Mouse (Mus musculus): ENCODE measurements around the gene Nup107. TPM values are rescaled to one million over a fixed set of nuclear protein-coding genes. Genes with fewer than 3 reads are reported as not detected.
"Not testable (repeated sequence)": the region's sequence is repeated elsewhere in the genome, so short reads cannot be mapped to it uniquely, and the experiment has no call there.

Gene Nup107
- polyA plus RNA-seq, 1 experiment from 2014 or later, result 45.2 TPM

DNA sequence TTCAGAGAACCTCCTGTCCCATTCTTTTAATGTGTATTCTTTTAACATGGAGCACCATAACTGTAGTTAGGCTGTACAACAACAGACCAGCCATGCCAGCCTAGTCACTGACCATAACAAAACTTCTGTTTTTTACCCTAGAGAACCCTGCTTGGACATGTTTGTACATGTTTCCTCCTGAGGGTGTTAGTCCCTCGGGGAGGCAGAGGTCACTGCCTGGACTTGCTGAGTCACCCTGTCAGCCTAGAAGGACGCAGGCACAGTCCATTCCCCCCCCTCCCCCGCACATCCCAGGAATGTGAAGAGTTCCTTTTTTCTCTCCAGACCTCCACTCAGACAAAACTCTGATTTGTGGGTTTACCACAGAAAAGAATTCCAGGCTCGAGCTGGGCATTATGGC, 74.9 kb downstream of the Nup107 start:
- DNase-seq, result no peak
- Histone ChIP-seq H3K27ac (replicated peaks; ENCODE audit: low read depth, low read length) (no peak overlapping the region), H3K9ac (replicated peaks; ENCODE audit: low read length) (no peak overlapping the region), H3K4me2 (ENCODE audit: low read length) (no peak overlapping the region), H3K4me3 (replicated peaks; ENCODE audit: low read depth, low read length) (no peak overlapping the region), H3K9me3 (ENCODE audit: control insufficient read depth, low read length) (no peaks in the 10 kb centered on the region), H3K27me3 (ENCODE audit: control insufficient read depth, insufficient read depth, low read length) (no peaks in the 10 kb centered on the region), H3K4me1 (ENCODE audit: control insufficient read depth, insufficient read depth, low read length) (no peaks in the 10 kb centered on the region), H3K36me3 (ENCODE audit: control insufficient read depth, insufficient read depth, low read length) (no peaks in the 10 kb centered on the region)
- no peak for ATAC-seq (ENCODE audit: low FRiP score, low TSS enrichment)
- 21% methylated on average over 4 of the region's 4 CpGs for WGBS

DNA sequence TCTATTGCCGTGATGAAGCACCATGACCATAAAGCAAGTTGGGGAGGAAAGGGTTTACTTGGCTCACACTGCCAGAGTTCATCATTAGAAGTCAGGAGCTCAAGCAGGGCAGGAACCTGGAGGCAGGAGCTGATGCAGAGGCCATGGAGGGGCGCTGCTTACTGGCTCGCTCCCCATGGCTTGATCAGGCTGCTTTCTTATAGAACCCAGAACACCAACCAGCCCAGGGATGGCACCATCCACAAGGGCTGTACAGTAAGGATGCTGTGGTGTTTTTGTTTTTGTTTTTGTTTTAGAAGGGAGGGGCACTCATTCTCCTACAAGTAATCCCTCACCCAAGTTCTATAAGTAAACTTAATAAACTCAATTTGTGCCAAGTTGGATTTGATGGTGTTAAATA, 75.8 kb downstream of the Nup107 start:
- no peak for ATAC-seq (ENCODE audit: low FRiP score, low TSS enrichment)
- H3K4me1 ChIP-seq (ENCODE audit: control insufficient read depth, insufficient read depth, low read length), result no peaks in the 10 kb centered on the region
- H3K9ac ChIP-seq (replicated peaks; ENCODE audit: low read length), result no peak overlapping the region

DNA sequence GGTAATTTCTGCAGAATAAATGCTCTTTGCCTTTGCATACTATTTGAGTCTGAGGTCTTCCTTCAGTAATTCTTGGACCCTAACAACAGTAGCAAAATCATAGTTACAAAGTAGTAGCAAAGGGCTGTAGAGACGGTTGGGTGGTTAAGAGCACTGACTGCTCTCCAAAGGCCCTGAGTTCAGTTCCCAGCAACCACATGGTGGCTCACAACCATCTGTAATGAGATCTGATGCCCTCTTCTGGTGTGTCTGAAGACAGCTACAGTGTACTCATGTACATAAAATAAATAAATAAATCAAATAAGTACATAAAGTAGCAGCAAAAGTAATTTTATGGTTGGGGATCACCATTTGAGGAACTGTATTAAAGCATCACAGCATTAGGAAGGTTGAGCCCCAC, 76.9 kb downstream of the Nup107 start:
- 95% methylated on average over 1 of the region's 1 CpGs for WGBS
- not testable (repeated sequence) for H3K27me3 ChIP-seq (ENCODE audit: control insufficient read depth, insufficient read depth, low read length); H3K9me3 ChIP-seq (ENCODE audit: control insufficient read depth, low read length); H3K4me3 ChIP-seq (replicated peaks; ENCODE audit: low read depth, low read length); DNase-seq; H3K27ac ChIP-seq (replicated peaks; ENCODE audit: low read depth, low read length); H3K9ac ChIP-seq (replicated peaks; ENCODE audit: low read length); H3K4me2 ChIP-seq (ENCODE audit: low read length); H3K36me3 ChIP-seq (ENCODE audit: control insufficient read depth, insufficient read depth, low read length); ATAC-seq (ENCODE audit: low FRiP score, low TSS enrichment); H3K4me1 ChIP-seq (ENCODE audit: control insufficient read depth, insufficient read depth, low read length)

More for the DNA sequence above, 75.8 kb downstream of the Nup107 start:
- no peak overlapping the region for H3K4me2 ChIP-seq (ENCODE audit: low read length)
- no peak for DNase-seq
- 89% methylated on average over 3 of the region's 3 CpGs for WGBS
- H3K36me3 ChIP-seq (ENCODE audit: control insufficient read depth, insufficient read depth, low read length), result no peaks in the 10 kb centered on the region
- H3K4me3 ChIP-seq (replicated peaks; ENCODE audit: low read depth, low read length), result no peak overlapping the region
- no peak overlapping the region for H3K27ac ChIP-seq (replicated peaks; ENCODE audit: low read depth, low read length)
- no peaks in the 10 kb centered on the region for H3K9me3 ChIP-seq (ENCODE audit: control insufficient read depth, low read length)
- no peaks in the 10 kb centered on the region for H3K27me3 ChIP-seq (ENCODE audit: control insufficient read depth, insufficient read depth, low read length)

DNA sequence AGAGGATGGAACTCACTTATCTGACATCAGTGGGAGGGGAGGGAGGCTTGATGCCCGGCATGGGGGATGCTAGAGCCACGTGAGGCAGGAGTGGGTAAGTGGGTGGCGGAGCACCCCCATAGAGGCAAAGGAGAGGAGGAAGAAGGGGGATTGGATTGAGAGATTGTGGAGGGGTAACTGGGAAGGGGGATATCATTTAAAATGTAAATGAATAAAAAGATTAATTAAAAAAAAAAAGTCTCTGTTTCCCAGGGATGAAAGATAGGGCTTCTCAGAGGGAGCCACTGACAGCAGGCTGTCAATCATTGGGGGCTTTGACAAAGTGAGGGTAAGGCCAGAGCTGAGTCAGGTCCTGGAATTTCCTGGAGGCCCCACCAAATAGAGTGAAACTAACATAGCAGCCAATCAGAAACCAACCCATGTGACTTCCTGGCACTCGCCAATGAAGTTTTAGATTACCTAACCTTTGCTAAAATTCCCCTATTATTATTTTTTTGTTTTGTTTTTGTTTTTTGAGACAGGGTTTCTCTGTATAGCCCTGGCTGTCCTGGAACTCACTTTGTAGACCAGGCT, 77.5 kb downstream of the Nup107 start:
- H3K27me3 ChIP-seq (ENCODE audit: control insufficient read depth, insufficient read depth, low read length), result no peaks in the 10 kb centered on the region
- ATAC-seq (ENCODE audit: low FRiP score, low TSS enrichment) (no peak), DNase-seq (no peak)
- no peak overlapping the region for H3K9ac ChIP-seq (replicated peaks; ENCODE audit: low read length)
- H3K4me1 ChIP-seq (ENCODE audit: control insufficient read depth, insufficient read depth, low read length), result peaks cover 4% of the 10 kb centered on the region; the same call in 1 of the 2 replicates
- H3K36me3 ChIP-seq (ENCODE audit: control insufficient read depth, insufficient read depth, low read length), result no peaks in the 10 kb centered on the region
- no peak overlapping the region for H3K4me2 ChIP-seq (ENCODE audit: low read length)
- H3K9me3 ChIP-seq (ENCODE audit: control insufficient read depth, low read length), result no peaks in the 10 kb centered on the region
- 80% methylated on average over 4 of the region's 4 CpGs for WGBS
- H3K27ac ChIP-seq (replicated peaks; ENCODE audit: low read depth, low read length), result no peak overlapping the region
- no peak overlapping the region for H3K4me3 ChIP-seq (replicated peaks; ENCODE audit: low read depth, low read length)

DNA sequence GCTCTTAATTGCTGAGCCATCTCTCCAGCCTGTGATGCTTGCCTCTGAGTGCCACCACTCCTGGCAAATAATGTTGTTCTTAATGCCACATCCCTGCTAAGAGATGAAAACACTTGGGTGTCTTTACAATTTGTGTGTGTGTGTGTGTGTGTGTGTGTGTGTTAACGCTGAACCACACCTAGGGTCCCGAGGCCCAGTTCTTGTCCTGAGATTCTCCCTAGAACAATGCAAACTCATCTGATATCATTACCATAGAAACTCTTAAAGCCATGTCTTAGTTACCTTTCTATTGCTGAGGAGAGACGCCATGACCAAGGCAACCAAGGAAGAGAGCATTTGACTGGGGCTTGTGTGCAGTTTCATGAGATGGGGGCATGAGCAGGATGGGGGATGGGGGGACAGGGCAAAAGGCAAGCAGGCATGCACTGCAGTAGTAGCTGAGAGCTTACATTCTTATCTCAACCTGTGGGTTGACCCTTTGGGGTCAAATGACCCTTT, 78.4 kb downstream of the Nup107 start:
- Histone ChIP-seq H3K36me3 (ENCODE audit: control insufficient read depth, insufficient read depth, low read length) (no peaks in the 10 kb centered on the region), H3K27me3 (ENCODE audit: control insufficient read depth, insufficient read depth, low read length) (no peaks in the 10 kb centered on the region), H3K4me1 (ENCODE audit: control insufficient read depth, insufficient read depth, low read length) (peaks cover 9% of the 10 kb centered on the region), H3K27ac (replicated peaks; ENCODE audit: low read depth, low read length) (no peak overlapping the region), H3K9ac (replicated peaks; ENCODE audit: low read length) (no peak overlapping the region), H3K4me2 (ENCODE audit: low read length) (no peak overlapping the region), H3K4me3 (replicated peaks; ENCODE audit: low read depth, low read length) (no peak overlapping the region), H3K9me3 (ENCODE audit: control insufficient read depth, low read length) (no peaks in the 10 kb centered on the region)
- ATAC-seq (ENCODE audit: low FRiP score, low TSS enrichment) (no peak), DNase-seq (no peak)
- WGBS, result 85% methylated on average over 3 of the region's 3 CpGs

DNA sequence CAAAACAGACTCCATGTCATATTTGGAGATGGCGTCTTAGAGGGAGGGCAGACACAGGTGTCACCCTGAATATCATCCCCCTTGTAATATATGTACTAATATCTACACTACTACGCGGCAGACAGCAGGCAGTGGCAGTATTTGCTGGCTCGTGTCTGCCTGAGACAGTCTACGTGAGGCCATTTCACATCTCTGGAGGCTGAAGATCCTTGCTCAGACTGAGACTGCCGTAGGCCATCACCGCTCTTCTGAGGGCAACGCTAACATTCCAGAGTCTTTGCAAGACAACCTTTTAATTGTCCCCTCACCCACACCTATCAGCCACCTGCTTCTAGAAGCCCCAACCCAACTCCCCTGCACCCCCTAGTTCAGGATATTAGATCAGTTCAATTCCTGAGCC, 79.0 kb downstream of the Nup107 start:
- Histone ChIP-seq H3K4me2 (ENCODE audit: low read length) (no peak overlapping the region), H3K9me3 (ENCODE audit: control insufficient read depth, low read length) (no peaks in the 10 kb centered on the region), H3K36me3 (ENCODE audit: control insufficient read depth, insufficient read depth, low read length) (peaks cover 4% of the 10 kb centered on the region; the same call in 1 of the 2 replicates), H3K27me3 (ENCODE audit: control insufficient read depth, insufficient read depth, low read length) (no peaks in the 10 kb centered on the region), H3K4me3 (replicated peaks; ENCODE audit: low read depth, low read length) (no peak overlapping the region), H3K27ac (replicated peaks; ENCODE audit: low read depth, low read length) (no peak overlapping the region), H3K9ac (replicated peaks; ENCODE audit: low read length) (no peak overlapping the region), H3K4me1 (ENCODE audit: control insufficient read depth, insufficient read depth, low read length) (peaks cover 15% of the 10 kb centered on the region)
- DNase-seq (no peak), ATAC-seq (ENCODE audit: low FRiP score, low TSS enrichment) (no peak)
- WGBS, result 95% methylated on average over 8 of the region's 8 CpGs

DNA sequence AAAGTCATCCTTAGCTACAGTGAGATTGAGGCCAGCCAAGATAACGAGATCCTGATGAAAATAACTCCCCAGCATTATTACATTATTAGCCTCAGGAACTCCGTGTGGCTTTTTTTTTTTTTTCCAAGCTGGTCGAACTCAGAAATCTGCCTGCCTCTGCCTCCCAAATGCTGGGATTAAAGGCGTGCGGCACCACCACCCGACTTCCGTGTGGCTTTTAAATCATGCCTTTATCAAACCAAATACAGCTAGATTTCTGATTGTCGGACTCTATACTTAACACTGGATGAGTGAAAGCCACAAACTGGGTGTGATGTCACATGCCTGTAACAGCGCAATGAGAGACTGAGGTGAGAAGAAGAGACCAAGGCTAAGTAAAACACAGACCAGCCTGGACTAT, 79.6 kb downstream of the Nup107 start:
- no peak overlapping the region for H3K4me2 ChIP-seq (ENCODE audit: low read length)
- H3K27me3 ChIP-seq (ENCODE audit: control insufficient read depth, insufficient read depth, low read length), result no peaks in the 10 kb centered on the region
- H3K9ac ChIP-seq (replicated peaks; ENCODE audit: low read length), result no peak overlapping the region
- H3K36me3 ChIP-seq (ENCODE audit: control insufficient read depth, insufficient read depth, low read length), result peaks cover 5% of the 10 kb centered on the region; the same call in 1 of the 2 replicates
- no peaks in the 10 kb centered on the region for H3K9me3 ChIP-seq (ENCODE audit: control insufficient read depth, low read length)
- no peak overlapping the region for H3K4me3 ChIP-seq (replicated peaks; ENCODE audit: low read depth, low read length)
- no peak overlapping the region for H3K27ac ChIP-seq (replicated peaks; ENCODE audit: low read depth, low read length)
- DNase-seq, result no peak
- 94% methylated on average over 9 of the region's 9 CpGs for WGBS
- no peak for ATAC-seq (ENCODE audit: low FRiP score, low TSS enrichment)
- H3K4me1 ChIP-seq (ENCODE audit: control insufficient read depth, insufficient read depth, low read length), result peaks cover 15% of the 10 kb centered on the region

DNA sequence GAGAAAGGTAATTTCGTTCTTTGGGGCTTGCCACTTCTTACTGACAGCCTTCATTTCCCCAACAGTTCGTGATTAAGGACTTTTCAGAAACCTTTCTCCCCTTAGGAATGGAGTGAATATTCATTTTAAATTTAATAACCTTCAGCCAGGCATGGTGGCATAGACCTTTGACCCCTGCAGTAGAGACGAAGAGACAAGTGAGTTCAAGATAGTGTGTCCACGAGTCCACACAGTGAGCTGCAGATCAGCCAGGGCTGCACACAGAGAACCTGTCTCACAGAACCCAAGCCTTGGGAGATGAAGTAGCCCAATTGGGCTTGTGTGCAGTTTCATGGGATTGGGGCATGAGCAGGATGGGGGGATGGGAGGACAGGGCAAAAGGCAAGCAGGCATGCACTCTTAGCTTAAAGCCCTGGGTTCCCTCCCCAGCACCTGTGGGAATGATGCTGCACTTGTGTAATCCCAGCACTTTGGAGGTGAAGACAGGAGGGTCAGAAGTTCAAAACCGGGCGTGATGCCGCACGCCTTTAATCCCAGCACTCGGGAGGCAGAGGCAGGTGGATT, 80.2 kb downstream of the Nup107 start:
- Histone ChIP-seq H3K9ac (replicated peaks; ENCODE audit: low read length) (no peak overlapping the region), H3K36me3 (ENCODE audit: control insufficient read depth, insufficient read depth, low read length) (peaks cover 7% of the 10 kb centered on the region; the same call in 1 of the 2 replicates), H3K27ac (replicated peaks; ENCODE audit: low read depth, low read length) (no peak overlapping the region), H3K4me2 (ENCODE audit: low read length) (no peak overlapping the region), H3K27me3 (ENCODE audit: control insufficient read depth, insufficient read depth, low read length) (no peaks in the 10 kb centered on the region), H3K4me3 (replicated peaks; ENCODE audit: low read depth, low read length) (no peak overlapping the region), H3K9me3 (ENCODE audit: control insufficient read depth, low read length) (no peaks in the 10 kb centered on the region), H3K4me1 (ENCODE audit: control insufficient read depth, insufficient read depth, low read length) (peaks cover 15% of the 10 kb centered on the region)
- WGBS, result 92% methylated on average over 9 of the region's 9 CpGs
- DNase-seq (no peak), ATAC-seq (ENCODE audit: low FRiP score, low TSS enrichment) (no peak)

DNA sequence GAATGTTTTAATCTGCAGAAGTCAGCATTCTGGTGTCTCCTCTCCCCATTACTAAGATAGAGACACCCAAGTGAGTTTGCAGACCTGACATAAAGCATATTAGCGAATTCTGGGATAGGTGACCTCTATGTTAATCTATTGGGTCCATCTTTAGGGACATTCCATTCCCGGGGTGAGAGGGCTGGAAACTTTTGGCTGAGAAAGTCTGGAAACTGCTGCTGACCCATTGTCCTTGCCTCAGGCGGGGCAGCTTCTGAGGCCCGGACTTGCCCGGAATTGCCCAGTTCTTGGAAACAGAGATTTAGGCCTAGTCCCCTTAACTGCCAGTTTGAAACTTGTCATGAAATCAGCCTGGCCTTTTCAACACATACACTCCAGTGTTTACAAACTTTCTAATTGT, 81.1 kb downstream of the Nup107 start:
- Histone ChIP-seq H3K4me1 (ENCODE audit: control insufficient read depth, insufficient read depth, low read length) (peaks cover 15% of the 10 kb centered on the region), H3K27ac (replicated peaks; ENCODE audit: low read depth, low read length) (no peak overlapping the region), H3K36me3 (ENCODE audit: control insufficient read depth, insufficient read depth, low read length) (peaks cover 12% of the 10 kb centered on the region), H3K4me2 (ENCODE audit: low read length) (peak overlapping the region; percentile 71), H3K9me3 (ENCODE audit: control insufficient read depth, low read length) (no peaks in the 10 kb centered on the region), H3K27me3 (ENCODE audit: control insufficient read depth, insufficient read depth, low read length) (no peaks in the 10 kb centered on the region), H3K4me3 (replicated peaks; ENCODE audit: low read depth, low read length) (peak overlapping the region; percentile 94), H3K9ac (replicated peaks; ENCODE audit: low read length) (peak overlapping the region; percentile 100)
- WGBS, result 70% methylated on average over 5 of the region's 5 CpGs
- DNase-seq (no peak), ATAC-seq (ENCODE audit: low FRiP score, low TSS enrichment) (no peak)
